Mouse (Mus musculus): ENCODE results near the gene Prim1. TPM values are rescaled to one million over a fixed set of nuclear protein-coding genes. Genes with fewer than 3 reads are reported as not detected.
"Not testable (repeated sequence)": the region's sequence is repeated elsewhere in the genome, so short reads cannot be mapped to it uniquely, and the experiment has no call there.

Prim1 gene
- polyA plus RNA-seq, 1 experiment from 2014 or later = 72.6 TPM

DNA sequence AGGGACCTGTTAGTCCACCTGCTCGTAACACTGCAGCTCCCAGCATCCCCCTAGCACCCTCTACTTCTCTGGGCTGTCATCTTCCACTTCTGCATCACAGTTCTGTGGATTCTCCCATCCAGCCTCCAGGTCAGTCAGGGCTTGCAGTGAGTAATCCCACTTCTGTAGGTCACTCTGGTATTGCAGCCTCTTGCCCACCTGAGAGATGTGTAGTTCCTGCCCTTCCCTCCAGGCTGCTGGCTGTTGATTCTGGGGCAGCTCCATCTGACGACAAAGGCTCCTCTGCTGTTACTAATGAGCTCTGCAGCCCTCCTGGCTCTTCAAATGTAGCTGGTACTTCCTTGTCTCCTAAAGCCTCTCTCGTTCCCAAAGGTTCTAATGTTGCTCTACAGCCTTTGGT lies 24.9 kb downstream of the Prim1 start:
- Histone ChIP-seq H3K4me1 (peaks cover 39% of the 10 kb centered on the region), H3K9me3 (no peaks in the 10 kb centered on the region), H3K4me3 (no peak overlapping the region), H3K9ac (replicated peaks) (no peak overlapping the region; the same call in 1 of the 2 replicates), H3K4me2 (replicated peaks) (no peak overlapping the region), H3K27ac (replicated peaks) (no peak overlapping the region), H3K27me3 (no peaks in the 10 kb centered on the region), H3K36me3 (peaks cover 61% of the 10 kb centered on the region)
- no peak for ATAC-seq (ENCODE audit: low FRiP score, low read depth)
- WGBS = 76% methylated on average over 3 of the region's 3 CpGs

DNA sequence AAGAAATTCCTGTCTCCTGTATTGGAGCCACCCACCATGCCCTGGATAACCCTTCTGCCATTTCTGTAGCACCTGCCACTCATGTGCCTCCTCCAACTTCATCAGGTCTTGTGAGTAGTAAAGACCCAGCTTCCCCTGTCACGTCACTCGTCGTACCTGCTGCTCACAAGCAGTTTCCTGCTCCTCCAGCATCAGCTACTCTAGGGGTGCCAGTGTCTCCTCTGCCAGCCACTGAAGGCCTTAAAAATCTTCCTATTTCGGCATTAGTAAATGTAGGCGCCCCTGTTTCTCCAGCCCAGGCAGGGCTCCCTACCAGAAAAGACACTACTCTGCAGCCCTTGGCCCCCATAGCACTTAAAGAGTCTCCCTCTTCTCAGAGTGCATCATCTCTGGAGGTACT lies 25.3 kb downstream of the Prim1 start:
- peaks cover 65% of the 10 kb centered on the region for H3K36me3 ChIP-seq
- peaks cover 40% of the 10 kb centered on the region for H3K4me1 ChIP-seq
- no peak overlapping the region for H3K27ac ChIP-seq (replicated peaks)
- ATAC-seq (ENCODE audit: low FRiP score, low read depth) = no peak
- H3K4me3 ChIP-seq = no peak overlapping the region
- H3K4me2 ChIP-seq (replicated peaks) = no peak overlapping the region
- H3K9ac ChIP-seq (replicated peaks) = no peak overlapping the region
- WGBS = 90% methylated on average over 5 of the region's 5 CpGs
- no peaks in the 10 kb centered on the region for H3K27me3 ChIP-seq
- no peaks in the 10 kb centered on the region for H3K9me3 ChIP-seq

DNA sequence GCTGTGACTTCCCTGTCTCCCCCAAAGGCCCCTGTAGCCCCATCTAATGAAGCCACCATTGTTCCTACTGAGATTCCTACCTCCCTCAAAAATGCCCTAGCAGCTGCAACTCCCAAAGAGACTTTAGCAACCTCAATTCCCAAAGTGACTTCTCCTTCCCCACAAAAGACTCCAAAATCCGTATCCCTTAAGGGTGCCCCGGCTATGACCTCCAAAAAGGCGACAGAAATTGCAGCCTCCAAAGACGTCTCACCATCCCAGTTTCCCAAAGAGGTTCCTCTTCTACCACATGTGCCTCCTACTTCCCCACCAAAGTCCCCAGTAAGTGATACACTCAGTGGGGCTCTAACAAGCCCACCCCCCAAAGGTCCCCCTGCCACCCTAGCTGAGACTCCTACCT lies 26.7 kb downstream of the Prim1 start:
- Histone ChIP-seq H3K9ac (replicated peaks) (no peak overlapping the region), H3K4me3 (no peak overlapping the region), H3K36me3 (peaks cover 79% of the 10 kb centered on the region), H3K27me3 (no peaks in the 10 kb centered on the region), H3K9me3 (no peaks in the 10 kb centered on the region), H3K4me1 (peaks cover 40% of the 10 kb centered on the region), H3K4me2 (replicated peaks) (no peak overlapping the region), H3K27ac (replicated peaks) (no peak overlapping the region)
- ATAC-seq (ENCODE audit: low FRiP score, low read depth) = no peak
- WGBS = 82% methylated on average over 4 of the region's 4 CpGs

DNA sequence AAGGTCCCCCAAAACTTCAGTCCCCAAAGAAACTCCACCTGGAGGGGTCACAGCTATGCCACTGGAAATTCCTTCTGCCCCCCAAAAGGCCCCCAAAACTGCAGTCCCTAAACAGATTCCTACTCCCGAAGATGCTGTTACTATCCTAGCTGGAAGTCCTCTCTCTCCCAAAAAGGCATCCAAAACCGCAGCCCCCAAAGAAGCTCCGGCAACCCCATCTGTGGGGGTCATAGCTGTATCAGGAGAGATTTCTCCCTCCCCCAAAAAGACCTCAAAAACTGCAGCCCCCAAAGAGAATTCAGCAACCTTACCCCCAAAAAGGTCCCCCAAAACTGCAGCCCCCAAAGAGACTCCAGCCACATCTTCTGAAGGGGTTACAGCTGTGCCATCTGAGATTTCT lies 27.5 kb downstream of the Prim1 start:
- H3K4me3 ChIP-seq = no peak overlapping the region
- no peak for ATAC-seq (ENCODE audit: low FRiP score, low read depth)
- peaks cover 32% of the 10 kb centered on the region for H3K4me1 ChIP-seq
- WGBS = 91% methylated on average over 3 of the region's 3 CpGs
- H3K4me2 ChIP-seq (replicated peaks) = no peak overlapping the region
- no peaks in the 10 kb centered on the region for H3K27me3 ChIP-seq
- no peak overlapping the region for H3K27ac ChIP-seq (replicated peaks)
- H3K9me3 ChIP-seq = no peaks in the 10 kb centered on the region
- H3K9ac ChIP-seq (replicated peaks) = no peak overlapping the region
- peaks cover 85% of the 10 kb centered on the region for H3K36me3 ChIP-seq

DNA sequence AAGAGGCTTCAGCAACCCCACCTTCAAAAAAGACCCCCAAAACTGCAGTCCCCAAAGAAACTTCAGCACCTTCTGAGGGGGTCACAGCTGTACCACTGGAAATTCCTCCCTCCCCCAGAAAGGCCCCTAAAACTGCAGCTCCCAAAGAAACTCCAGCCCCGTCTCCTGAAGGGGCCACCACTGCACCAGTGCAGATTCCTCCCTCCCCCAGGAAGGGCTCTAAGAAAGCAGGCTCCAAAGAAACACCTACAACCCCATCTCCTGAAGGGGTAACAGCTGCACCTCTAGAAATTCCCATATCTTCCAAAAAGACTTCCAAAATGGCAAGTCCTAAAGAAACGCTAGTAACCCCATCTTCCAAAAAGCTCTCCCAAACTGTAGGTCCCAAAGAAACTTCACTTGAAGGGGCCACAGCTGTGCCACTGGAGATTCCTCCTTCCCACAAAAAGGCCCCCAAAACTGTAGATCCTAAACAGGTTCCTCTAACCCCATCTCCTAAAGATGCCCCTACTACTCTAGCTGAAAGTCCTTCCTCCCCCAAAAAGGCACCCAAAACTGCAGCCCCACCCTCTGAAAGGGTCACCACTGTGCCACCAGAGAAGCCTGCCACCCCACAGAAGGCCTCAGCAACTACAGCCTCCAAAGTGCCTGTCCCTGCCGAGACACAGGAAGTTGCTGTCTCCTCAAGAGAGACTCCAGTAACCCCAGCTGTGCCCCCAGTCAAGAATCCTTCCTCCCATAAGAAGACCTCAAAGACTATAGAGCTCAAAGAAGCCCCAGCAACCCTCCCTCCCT lies 28.3 kb downstream of the Prim1 start:
- H3K9me3 ChIP-seq = no peaks in the 10 kb centered on the region
- 74% methylated on average over 3 of the region's 3 CpGs for WGBS

DNA sequence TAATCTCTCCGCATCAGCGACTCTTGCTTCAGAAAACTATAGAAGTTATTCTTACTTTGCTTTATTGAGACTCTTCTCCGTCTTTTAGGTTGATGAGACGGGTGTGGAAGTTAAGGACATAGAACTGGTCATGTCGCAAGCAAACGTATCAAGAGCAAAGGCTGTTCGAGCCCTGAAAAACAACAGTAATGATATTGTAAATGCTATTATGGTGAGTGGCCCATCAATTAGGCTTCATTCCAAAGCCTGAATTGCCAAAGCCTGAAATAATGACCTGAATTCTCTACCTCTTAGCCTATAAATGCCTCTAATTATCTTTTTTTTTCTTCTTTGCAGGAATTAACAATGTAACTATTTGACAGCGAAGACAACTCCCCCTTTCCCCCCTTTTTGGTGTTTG lies 33.2 kb downstream of the Prim1 start:
- 0 out of 2 replicates have a peak, but pooled peaks cover 10% of the 10 kb centered on the region for H3K4me1 ChIP-seq
- H3K4me3 ChIP-seq = no peak overlapping the region
- H3K9ac ChIP-seq (replicated peaks) = no peak overlapping the region
- H3K36me3 ChIP-seq = peaks cover 81% of the 10 kb centered on the region
- no peak overlapping the region for H3K4me2 ChIP-seq (replicated peaks)
- WGBS = 97% methylated on average over 8 of the region's 8 CpGs
- ATAC-seq (ENCODE audit: low FRiP score, low read depth) = no peak
- no peaks in the 10 kb centered on the region for H3K27me3 ChIP-seq
- H3K9me3 ChIP-seq = no peaks in the 10 kb centered on the region
- H3K27ac ChIP-seq (replicated peaks) = no peak overlapping the region

More for the DNA sequence above, 28.3 kb downstream of the Prim1 start:
- ATAC-seq (ENCODE audit: low FRiP score, low read depth) = no peak
- Histone ChIP-seq H3K4me2 (replicated peaks) (no peak overlapping the region), H3K4me1 (peaks cover 27% of the 10 kb centered on the region), H3K4me3 (no peak overlapping the region), H3K27me3 (no peaks in the 10 kb centered on the region), H3K36me3 (peaks cover 93% of the 10 kb centered on the region), H3K27ac (replicated peaks) (no peak overlapping the region), H3K9ac (replicated peaks) (no peak overlapping the region)

DNA sequence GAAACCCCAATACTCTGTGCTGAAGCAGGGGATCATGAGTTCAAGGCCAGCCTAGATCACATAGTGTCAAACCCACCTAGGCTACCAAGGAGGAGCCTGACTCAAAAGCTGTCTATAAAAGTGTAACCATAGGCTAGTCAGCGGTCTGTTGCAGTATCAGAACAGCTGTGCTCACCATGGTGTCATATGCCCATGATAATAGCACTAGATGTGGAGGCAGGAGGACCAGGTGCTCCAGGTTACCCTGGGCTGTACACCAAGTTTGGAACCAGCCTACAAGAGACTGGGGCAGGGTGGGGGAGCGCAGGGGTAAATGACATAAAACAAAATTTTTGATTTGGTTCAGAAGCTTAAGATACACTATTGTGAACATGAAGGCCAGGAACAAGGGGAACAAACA lies 34.8 kb downstream of the Prim1 start:
- no peak; the same call in 1 of the 2 replicates for ATAC-seq (ENCODE audit: low FRiP score, low read depth)
- 98% methylated on average over 2 of the region's 2 CpGs for WGBS
- 0 out of 2 replicates have a peak, but pooled peaks cover 3% of the 10 kb centered on the region for H3K4me1 ChIP-seq
- no peaks in the 10 kb centered on the region for H3K27me3 ChIP-seq
- H3K9me3 ChIP-seq = no peaks in the 10 kb centered on the region
- H3K4me2 ChIP-seq (replicated peaks) = no peak overlapping the region
- peaks cover 65% of the 10 kb centered on the region for H3K36me3 ChIP-seq
- H3K9ac ChIP-seq (replicated peaks) = no peak overlapping the region
- no peak overlapping the region for H3K27ac ChIP-seq (replicated peaks)
- H3K4me3 ChIP-seq = no peak overlapping the region

DNA sequence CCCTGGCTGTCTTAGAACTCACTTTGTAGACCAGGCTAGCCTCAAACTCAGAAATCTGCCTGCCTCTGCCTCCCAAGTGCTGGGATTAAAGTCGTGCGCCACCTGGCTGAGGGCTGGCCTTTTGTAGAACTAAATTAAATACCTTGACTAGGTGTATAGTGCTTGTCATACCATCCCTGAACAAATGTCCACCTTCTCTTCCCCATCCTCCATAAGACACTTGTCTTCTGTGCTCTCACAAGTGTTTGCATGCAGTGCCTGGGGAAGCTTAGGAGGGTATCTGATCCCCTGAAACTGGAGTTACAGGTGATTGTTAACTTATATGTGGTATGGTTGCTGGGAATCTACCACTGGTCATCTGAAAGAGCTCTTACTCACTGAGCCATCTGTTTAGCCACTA lies 35.4 kb downstream of the Prim1 start:
- no peak overlapping the region for H3K27ac ChIP-seq (replicated peaks)
- 92% methylated on average over 2 of the region's 2 CpGs for WGBS
- no peaks in the 10 kb centered on the region for H3K9me3 ChIP-seq
- no peaks in the 10 kb centered on the region for H3K4me1 ChIP-seq
- no peaks in the 10 kb centered on the region for H3K27me3 ChIP-seq
- ATAC-seq (ENCODE audit: low FRiP score, low read depth) = no peak
- no peak overlapping the region for H3K9ac ChIP-seq (replicated peaks)
- peaks cover 59% of the 10 kb centered on the region for H3K36me3 ChIP-seq
- no peak overlapping the region for H3K4me2 ChIP-seq (replicated peaks)
- H3K4me3 ChIP-seq = no peak overlapping the region

DNA sequence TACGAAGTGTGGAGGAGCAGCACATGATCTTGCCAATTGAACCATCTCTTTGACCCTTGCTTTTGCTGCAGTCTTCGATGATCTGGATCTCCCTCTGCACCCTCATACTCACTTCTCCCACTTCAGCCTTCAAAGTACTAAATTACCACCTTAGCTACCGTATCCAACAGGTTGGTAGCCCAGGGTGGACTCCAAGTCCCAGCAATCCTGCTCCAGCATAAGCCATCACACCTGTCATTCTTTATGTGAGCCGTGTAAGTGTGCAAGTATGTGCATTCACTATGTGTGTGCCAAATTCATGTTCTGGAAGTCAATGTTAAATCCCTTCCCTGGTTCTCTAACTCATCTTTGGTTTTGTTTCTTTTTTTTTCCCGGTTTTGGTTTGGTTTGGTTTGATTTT lies 36.6 kb downstream of the Prim1 start:
- Histone ChIP-seq H3K4me2 (replicated peaks) (no peak overlapping the region), H3K27me3 (no peaks in the 10 kb centered on the region), H3K4me1 (no peaks in the 10 kb centered on the region), H3K9me3 (no peaks in the 10 kb centered on the region), H3K36me3 (peaks cover 47% of the 10 kb centered on the region), H3K4me3 (no peak overlapping the region), H3K9ac (replicated peaks) (no peak overlapping the region), H3K27ac (replicated peaks) (no peak overlapping the region)
- no peak for ATAC-seq (ENCODE audit: low FRiP score, low read depth)
- WGBS = 98% methylated on average over 5 of the region's 5 CpGs

DNA sequence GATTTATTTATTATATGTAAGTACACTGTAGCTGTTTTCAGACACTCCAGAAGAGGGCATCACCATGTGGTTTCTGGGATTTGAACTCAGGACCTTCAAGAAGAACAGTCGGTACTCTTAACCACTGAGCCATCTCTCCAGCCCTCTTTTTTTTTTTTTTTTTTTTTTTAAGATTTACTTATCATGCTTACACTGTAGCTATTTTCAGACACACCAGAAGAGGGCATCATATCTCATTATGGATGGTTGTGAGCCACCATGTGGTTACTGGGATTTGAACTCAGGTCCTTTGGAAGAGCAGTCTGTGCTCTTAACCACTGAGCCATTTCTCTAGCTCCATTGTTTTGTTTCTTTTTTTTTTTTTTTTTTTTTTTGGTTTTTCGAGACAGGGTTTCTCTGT lies 37.2 kb downstream of the Prim1 start:
- WGBS = 95% methylated on average over 1 of the region's 2 CpGs

DNA sequence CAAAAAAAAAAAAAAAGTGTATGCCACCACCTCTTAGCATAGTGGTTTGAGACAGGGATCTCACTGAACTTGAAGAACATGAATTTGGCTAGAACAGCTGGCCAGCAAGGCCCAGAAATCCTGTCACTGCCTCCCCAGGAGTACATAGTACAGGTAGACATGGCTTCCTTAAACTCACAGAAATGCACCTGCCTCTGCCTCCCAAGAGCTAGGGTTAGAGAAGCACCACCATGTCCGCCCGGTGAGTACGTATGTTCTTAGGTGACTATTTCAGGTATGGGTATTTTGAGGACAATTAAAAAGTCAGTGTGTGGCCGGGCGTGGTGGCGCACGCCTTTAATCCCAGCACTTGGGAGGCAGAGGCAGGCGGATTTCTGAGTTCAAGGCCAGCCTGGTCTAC lies 38.0 kb downstream of the Prim1 start:
- H3K36me3 ChIP-seq = peaks cover 35% of the 10 kb centered on the region
- WGBS = 92% methylated on average over 8 of the region's 8 CpGs
- no peak overlapping the region for H3K4me2 ChIP-seq (replicated peaks)
- H3K9me3 ChIP-seq = no peaks in the 10 kb centered on the region
- no peak overlapping the region for H3K9ac ChIP-seq (replicated peaks)
- peaks cover 5% of the 10 kb centered on the region for H3K4me1 ChIP-seq
- no peak overlapping the region for H3K4me3 ChIP-seq
- H3K27ac ChIP-seq (replicated peaks) = no peak overlapping the region
- no peaks in the 10 kb centered on the region for H3K27me3 ChIP-seq
- no peak for ATAC-seq (ENCODE audit: low FRiP score, low read depth)

More for the DNA sequence above, 37.2 kb downstream of the Prim1 start:
- not testable (repeated sequence) for H3K9ac ChIP-seq (replicated peaks); H3K27ac ChIP-seq (replicated peaks); H3K9me3 ChIP-seq; ATAC-seq (ENCODE audit: low FRiP score, low read depth); H3K27me3 ChIP-seq; H3K4me1 ChIP-seq; H3K4me3 ChIP-seq; H3K4me2 ChIP-seq (replicated peaks)
- peaks cover 42% of the 10 kb centered on the region for H3K36me3 ChIP-seq

DNA sequence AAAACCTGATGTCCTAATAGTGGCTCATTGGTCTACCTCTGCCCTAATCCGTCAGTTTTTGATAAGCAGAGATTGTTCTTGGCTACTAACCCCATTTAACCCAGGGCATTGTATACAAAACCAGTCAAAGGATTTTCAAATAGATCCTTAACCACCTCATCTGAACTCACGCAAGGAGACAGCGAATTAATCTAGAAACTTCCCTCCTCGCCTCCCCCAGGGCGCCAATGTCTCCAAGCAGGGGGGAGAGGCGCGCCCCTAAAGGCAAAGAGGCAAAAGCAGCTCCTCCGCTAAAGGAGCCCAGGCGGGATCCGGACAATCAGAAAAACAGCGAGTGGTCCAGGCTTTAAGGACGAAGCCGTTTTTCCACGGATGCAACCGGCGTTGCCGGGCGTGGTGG lies 43.2 kb downstream of the Prim1 start:
- Histone ChIP-seq H3K27me3 (no peaks in the 10 kb centered on the region), H3K4me3 (peak overlapping the region; percentile 90), H3K4me1 (peaks cover 23% of the 10 kb centered on the region), H3K4me2 (replicated peaks) (peak overlapping the region; percentile 68), H3K27ac (replicated peaks) (peak overlapping the region; percentile 99), H3K9me3 (no peaks in the 10 kb centered on the region), H3K9ac (replicated peaks) (peak overlapping the region; percentile 92), H3K36me3 (0 out of 2 replicates have a peak, but pooled peaks cover 7% of the 10 kb centered on the region)
- WGBS = 1% methylated on average over 18 of the region's 18 CpGs
- ATAC-seq (ENCODE audit: low FRiP score, low read depth) = peak; percentile 0; the same call in 1 of the 2 replicates
